Mouse (Mus musculus): ENCODE results near the gene Amy2a4. TPM values are rescaled to one million over a fixed set of nuclear protein-coding genes. Genes with fewer than 3 reads are reported as not detected.
"Not testable (repeated sequence)": the region's sequence is repeated elsewhere in the genome, so short reads cannot be mapped to it uniquely, and the experiment has no call there.

Gene Amy2a4
- polyA plus RNA-seq (2012; ENCODE audit: insufficient read depth, insufficient read length, missing spikeins), result not detected in 2 replicates

DNA sequence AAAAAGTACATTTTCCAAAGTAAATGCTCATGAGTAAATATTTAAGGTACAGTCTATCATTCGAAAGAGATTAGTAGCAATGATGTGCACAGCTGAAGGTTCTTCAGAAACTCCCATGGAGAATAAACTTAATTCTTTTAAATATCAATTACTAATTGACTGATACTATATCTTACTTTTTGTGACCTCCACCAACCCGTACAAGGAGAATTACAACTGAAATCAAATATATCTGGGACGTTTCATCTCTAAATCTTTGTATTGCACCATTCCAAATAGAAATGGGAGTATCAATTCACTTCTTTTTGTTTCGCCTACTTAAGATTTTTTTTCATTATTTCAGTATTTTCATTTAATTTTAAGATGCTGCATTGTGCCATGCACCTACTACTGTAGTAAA, at the start of gene Amy2a4:
Gene Amy2a4 (minus strand): TSS at position 101 of the 400 bp plus-strand sequence.
- not testable (repeated sequence) for H3K27ac ChIP-seq (replicated peaks; ENCODE audit: low read depth, low read length); H3K4me1 ChIP-seq (ENCODE audit: control insufficient read depth, insufficient read depth, insufficient read length, low read length); H3K4me3 ChIP-seq (ENCODE audit: insufficient read depth, low read depth, low read length)

DNA sequence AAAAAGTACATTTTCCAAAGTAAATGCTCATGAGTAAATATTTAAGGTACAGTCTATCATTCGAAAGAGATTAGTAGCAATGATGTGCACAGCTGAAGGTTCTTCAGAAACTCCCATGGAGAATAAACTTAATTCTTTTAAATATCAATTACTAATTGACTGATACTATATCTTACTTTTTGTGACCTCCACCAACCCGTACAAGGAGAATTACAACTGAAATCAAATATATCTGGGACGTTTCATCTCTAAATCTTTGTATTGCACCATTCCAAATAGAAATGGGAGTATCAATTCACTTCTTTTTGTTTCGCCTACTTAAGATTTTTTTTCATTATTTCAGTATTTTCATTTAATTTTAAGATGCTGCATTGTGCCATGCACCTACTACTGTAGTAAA, 32.7 kb upstream of the Amy2a4 start, which contains the start of gene Amy2a3:
Gene Amy2a3 (minus strand): TSS at position 101 of the 400 bp plus-strand sequence.
- H3K4me3 ChIP-seq (ENCODE audit: insufficient read depth, low read depth, low read length); H3K27ac ChIP-seq (replicated peaks; ENCODE audit: low read depth, low read length); H3K4me1 ChIP-seq (ENCODE audit: control insufficient read depth, insufficient read depth, insufficient read length, low read length): not testable (repeated sequence)

DNA sequence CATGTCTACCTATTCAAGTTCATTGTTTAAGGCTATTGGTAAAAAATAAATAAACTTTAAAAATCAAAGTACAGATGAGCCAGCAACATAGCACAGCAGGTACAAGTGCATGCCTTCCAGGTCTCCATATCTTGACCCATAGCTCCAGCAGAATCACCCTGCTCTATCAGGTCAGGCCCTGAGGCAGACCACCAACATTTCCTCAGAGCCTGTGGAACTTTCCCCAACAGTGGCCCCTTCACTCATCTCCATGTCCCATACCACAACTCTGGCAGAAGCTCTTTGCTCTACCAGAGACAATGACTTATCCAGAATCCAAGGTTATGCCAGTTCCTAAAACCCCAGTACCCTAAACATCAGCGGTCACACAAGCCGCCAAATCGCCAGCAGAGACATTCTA, 21.7 kb upstream of the Amy2a4 start:
- not testable (repeated sequence) for H3K4me1 ChIP-seq (ENCODE audit: control insufficient read depth, insufficient read depth, insufficient read length, low read length); H3K4me3 ChIP-seq (ENCODE audit: insufficient read depth, low read depth, low read length); H3K27ac ChIP-seq (replicated peaks; ENCODE audit: low read depth, low read length)

DNA sequence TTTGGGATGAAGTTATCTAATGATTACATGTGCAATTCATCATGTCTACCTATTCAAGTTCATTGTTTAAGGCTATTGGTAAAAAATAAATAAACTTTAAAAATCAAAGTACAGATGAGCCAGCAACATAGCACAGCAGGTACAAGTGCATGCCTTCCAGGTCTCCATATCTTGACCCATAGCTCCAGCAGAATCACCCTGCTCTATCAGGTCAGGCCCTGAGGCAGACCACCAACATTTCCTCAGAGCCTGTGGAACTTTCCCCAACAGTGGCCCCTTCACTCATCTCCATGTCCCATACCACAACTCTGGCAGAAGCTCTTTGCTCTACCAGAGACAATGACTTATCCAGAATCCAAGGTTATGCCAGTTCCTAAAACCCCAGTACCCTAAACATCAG, 11.0 kb downstream of the Amy2a4 start:
- not testable (repeated sequence) for H3K27ac ChIP-seq (replicated peaks; ENCODE audit: low read depth, low read length); H3K4me3 ChIP-seq (ENCODE audit: insufficient read depth, low read depth, low read length); H3K4me1 ChIP-seq (ENCODE audit: control insufficient read depth, insufficient read depth, insufficient read length, low read length)

DNA sequence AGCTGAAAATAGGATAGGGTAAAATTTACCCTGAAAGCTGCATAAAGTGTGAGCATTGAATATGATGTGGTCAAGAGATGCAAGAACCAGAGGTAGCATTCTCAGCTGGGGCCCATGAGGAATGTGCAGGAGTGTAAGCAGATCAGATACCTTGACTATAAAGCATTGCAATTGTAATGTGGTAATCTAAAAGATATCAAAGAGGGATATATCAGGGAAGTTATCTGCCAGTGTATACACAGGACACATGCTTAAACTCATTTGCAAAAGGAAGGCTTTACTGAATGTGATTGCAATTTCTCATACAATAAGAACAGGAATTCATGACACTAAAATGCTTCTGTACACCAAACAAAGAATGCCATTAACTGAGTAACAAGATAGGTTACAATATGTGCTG, 11.7 kb downstream of the Amy2a4 start:
- H3K27ac ChIP-seq (replicated peaks; ENCODE audit: low read depth, low read length); H3K4me3 ChIP-seq (ENCODE audit: insufficient read depth, low read depth, low read length); H3K4me1 ChIP-seq (ENCODE audit: control insufficient read depth, insufficient read depth, insufficient read length, low read length): not testable (repeated sequence)

DNA sequence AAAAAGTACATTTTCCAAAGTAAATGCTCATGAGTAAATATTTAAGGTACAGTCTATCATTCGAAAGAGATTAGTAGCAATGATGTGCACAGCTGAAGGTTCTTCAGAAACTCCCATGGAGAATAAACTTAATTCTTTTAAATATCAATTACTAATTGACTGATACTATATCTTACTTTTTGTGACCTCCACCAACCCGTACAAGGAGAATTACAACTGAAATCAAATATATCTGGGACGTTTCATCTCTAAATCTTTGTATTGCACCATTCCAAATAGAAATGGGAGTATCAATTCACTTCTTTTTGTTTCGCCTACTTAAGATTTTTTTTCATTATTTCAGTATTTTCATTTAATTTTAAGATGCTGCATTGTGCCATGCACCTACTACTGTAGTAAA, 32.5 kb downstream of the Amy2a4 start, which contains the start of gene Amy2a5:
Gene Amy2a5 (minus strand): TSS at position 101 of the 400 bp plus-strand sequence.
- H3K27ac ChIP-seq (replicated peaks; ENCODE audit: low read depth, low read length); H3K4me1 ChIP-seq (ENCODE audit: control insufficient read depth, insufficient read depth, insufficient read length, low read length): not testable (repeated sequence)

More for the DNA sequence above, 32.5 kb downstream of the Amy2a4 start, which contains the start of gene Amy2a5:
- not testable (repeated sequence) for H3K4me3 ChIP-seq (ENCODE audit: insufficient read depth, low read depth, low read length)

Other genes starting within 250 kb of the Amy2a4 start
- gene Amy2a5, start 32.6 kb downstream of the Amy2a4 start, polyA plus RNA-seq (2012; ENCODE audit: insufficient read depth, insufficient read length, missing spikeins), result not detected in 2 replicates
- gene Amy2a3, start 32.6 kb upstream of the Amy2a4 start, polyA plus RNA-seq (2012; ENCODE audit: insufficient read depth, insufficient read length, missing spikeins), result not detected in 2 replicates
- gene Amy2a2, start 65.2 kb upstream of the Amy2a4 start, polyA plus RNA-seq (2012; ENCODE audit: insufficient read depth, insufficient read length, missing spikeins), result not detected in 2 replicates
- gene Amy2a1, start 241.0 kb upstream of the Amy2a4 start, polyA plus RNA-seq (2012; ENCODE audit: insufficient read depth, insufficient read length, missing spikeins), result not detected in 2 replicates

Measured in brown adipose tissue, adult 24 weeks (tissue).